Comparison of ENCODE assay signal across 21 mouse cellular contexts in the genomic region with DNA sequence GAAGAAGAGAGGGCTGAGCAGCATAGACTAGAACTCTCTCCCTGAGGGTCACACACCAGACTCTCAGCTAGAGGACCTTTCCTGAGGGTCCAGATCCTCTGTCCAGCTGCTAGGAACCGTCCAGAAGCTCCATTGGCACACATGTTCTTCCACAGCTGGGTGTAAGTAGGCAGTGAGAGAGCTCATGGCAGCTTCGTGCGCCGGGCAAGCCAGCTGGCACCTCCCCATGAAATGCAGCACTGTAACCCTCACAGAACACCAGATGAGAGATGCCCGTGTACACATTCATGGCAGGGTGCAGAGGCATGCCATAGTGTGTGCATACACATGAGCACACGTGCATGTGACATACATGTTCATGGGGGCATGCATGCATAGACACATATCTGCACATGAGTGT.
A peak's percentile ranks its signal among the peaks of the same experiment; 100 is the strongest.
DNase-seq lines count a peak whose midpoint lies in the region; ATAC-seq lines count a peak whose summit lies in the region.
"Had no signal": no experiment of that assay in that cellular context is flagged by ENCODE, and none has a peak within 500 bp of the region (broad histone marks: within the 10 kb centered on the region; RNA-seq: fewer than 3 reads in every experiment).

No protein-coding gene starts in this region.

- H3K36me3 ChIP-seq in hindbrain, embryonic 15.5 days, result no peaks in the 10 kb centered on the region
- no peaks in the 10 kb centered on the region for H3K36me3 ChIP-seq in hindbrain, embryonic 10.5 days
- no peaks in the 10 kb centered on the region for H3K36me3 ChIP-seq in megakaryocyte, embryonic 14.5 days (replicated peaks; ENCODE audit: low read length)
- H3K36me3 ChIP-seq: G1E; heart, embryonic 13.5 days; limb, embryonic 13.5 days; liver, embryonic 12.5 days; midbrain, embryonic 12.5 days had no signal

- WGBS in hindbrain, embryonic 15.5 days, result 74% methylated on average over 6 of the region's 6 CpGs
- WGBS in hindbrain, embryonic 10.5 days, result 83% methylated on average over 6 of the region's 6 CpGs

- peak; percentile 26 to 34 for DNase-seq in cerebellum, postnatal 14 days
- no peak for DNase-seq in cerebellum, adult 8-10 months
- DNase-seq in hindbrain, embryonic 10.5 days (ENCODE audit: low spot score), result no peak
- peak; percentile 38 for DNase-seq in right cerebral cortex, postnatal 14 days
- no peak for DNase-seq in right cerebral cortex, postnatal 36 days (ENCODE audit: low spot score in 2 of 2)
- DNase-seq: B cell, adult 2 months; embryo, embryonic 11 days; thymus, postnatal 14 days had no signal

- no peak overlapping the region for H3K4me2 ChIP-seq in hindbrain, embryonic 15.5 days
- H3K4me2 ChIP-seq: forebrain, embryonic 13.5 days; heart, embryonic 13.5 days; limb, embryonic 13.5 days; liver, embryonic 12.5 days; midbrain, embryonic 12.5 days had no signal

- H3K9me3 ChIP-seq in hindbrain, embryonic 15.5 days, result no peaks in the 10 kb centered on the region
- H3K9me3 ChIP-seq in hindbrain, embryonic 10.5 days, result no peaks in the 10 kb centered on the region
- no peaks in the 10 kb centered on the region for H3K9me3 ChIP-seq in megakaryocyte, embryonic 14.5 days
- H3K9me3 ChIP-seq: forebrain, embryonic 13.5 days; G1E; heart, embryonic 13.5 days; limb, embryonic 13.5 days; liver, embryonic 12.5 days; midbrain, embryonic 12.5 days had no signal

- no peak overlapping the region for H3K4me3 ChIP-seq in hindbrain, embryonic 15.5 days
- no peak overlapping the region for H3K4me3 ChIP-seq in hindbrain, embryonic 10.5 days
- peak overlapping the region; percentile 15 for H3K4me3 ChIP-seq in megakaryocyte, embryonic 14.5 days (replicated peaks)
- H3K4me3 ChIP-seq: forebrain, embryonic 13.5 days; gastrocnemius, adult 2 months; heart, embryonic 13.5 days; limb, embryonic 13.5 days; liver, embryonic 12.5 days; midbrain, embryonic 12.5 days; myocyte had no signal

- peak overlapping the region; percentile 45; the same call in 1 of the 2 replicates for H3K27ac ChIP-seq in hindbrain, embryonic 15.5 days (replicated peaks)
- H3K27ac ChIP-seq in hindbrain, embryonic 10.5 days, result no peak overlapping the region
- H3K27ac ChIP-seq: forebrain, embryonic 13.5 days; gastrocnemius, adult 2 months; heart, embryonic 13.5 days; kidney, postnatal 0 days; limb, embryonic 13.5 days; liver, embryonic 12.5 days; midbrain, embryonic 12.5 days had no signal

- H3K4me1 ChIP-seq in hindbrain, embryonic 15.5 days (replicated peaks), result peaks cover 31% of the 10 kb centered on the region
- peaks cover 10% of the 10 kb centered on the region for H3K4me1 ChIP-seq in hindbrain, embryonic 10.5 days (replicated peaks)
- no peaks in the 10 kb centered on the region; the same call in 1 of the 2 replicates for H3K4me1 ChIP-seq in megakaryocyte, embryonic 14.5 days
- H3K4me1 ChIP-seq: forebrain, embryonic 13.5 days; liver, embryonic 12.5 days; midbrain, embryonic 12.5 days had no signal

- no peaks in the 10 kb centered on the region for H3K27me3 ChIP-seq in hindbrain, embryonic 15.5 days
- no peaks in the 10 kb centered on the region for H3K27me3 ChIP-seq in hindbrain, embryonic 10.5 days (ENCODE audit: insufficient read depth, poor library complexity, severe bottlenecking)
- peaks cover 62% of the 10 kb centered on the region for H3K27me3 ChIP-seq in megakaryocyte, embryonic 14.5 days (replicated peaks)
- H3K27me3 ChIP-seq: liver, embryonic 12.5 days; Patski had no signal

- no peak for ATAC-seq in hindbrain, embryonic 15.5 days (ENCODE audit: low FRiP score, low read depth)
- no peak for ATAC-seq in megakaryocyte, adult 5-6 weeks (ENCODE audit: poor library complexity, severe bottlenecking)
- ATAC-seq: forebrain, embryonic 13.5 days; liver, embryonic 12.5 days; Patski had no signal

- no peak overlapping the region for H3K9ac ChIP-seq in hindbrain, embryonic 15.5 days
- H3K9ac ChIP-seq: forebrain, embryonic 13.5 days; heart, embryonic 13.5 days; limb, embryonic 13.5 days; liver, embryonic 12.5 days; midbrain, embryonic 12.5 days had no signal

Comparison
In these comparisons a context has a peak if more than half of its experiments do, and no peak if none do; other contexts are left out.
1. DNase-seq: peak in cerebellum, postnatal 14 days (2 of 2) and right cerebral cortex, postnatal 14 days (single experiment); none in cerebellum, adult 8-10 months (single experiment), hindbrain, embryonic 10.5 days (single experiment) and right cerebral cortex, postnatal 36 days (0 of 2).